Mouse (Mus musculus): Measurements from ENCODE around the gene Prps1l3.

GRCm38 (mm10) chr12:57187032-57187431 is 43.2 kb upstream of the Prps1l3 start:
- no peak for TF ChIP-seq CTCF (IDR thresholded peaks at IDR 0.05; ENCODE audit: low read depth, low read length)
- TF ChIP-seq TAL1 (conservative IDR thresholded peaks at IDR 0.05; ENCODE audit: low read depth, low read length): no peak
- TF ChIP-seq GATA2 (IDR thresholded peaks at IDR 0.05; ENCODE audit: borderline replicate concordance, low read depth, low read length): no peak
- no peak for TF ChIP-seq POLR2AphosphoS5 (IDR thresholded peaks at IDR 0.05; ENCODE audit: insufficient replicate concordance, low read depth, low read length)
- TF ChIP-seq GATA1 (IDR thresholded peaks at IDR 0.05; ENCODE audit: borderline replicate concordance, low read length): no peak

Data from G1E (cell line).